Mouse (Mus musculus): Measurements from ENCODE around the gene Nr6a1.

Gene Nr6a1

GRCm38 (mm10) chr2:38874544-38875108 lies 52.9 kb downstream of the Nr6a1 start:
- no peak for DNase-seq (ENCODE audit: low spot score in 2 of 2)

- no peak for DNase-seq (ENCODE audit: low spot score in 2 of 2)
These were observed 54.8 kb downstream of the Nr6a1 start for GRCm38 (mm10) chr2:38872730-38873129.

GRCm38 (mm10) chr2:38866711-38867110 lies 60.8 kb downstream of the Nr6a1 start:
- DNase-seq (ENCODE audit: low spot score in 2 of 2): no peak

- no peak for DNase-seq (ENCODE audit: low spot score in 2 of 2)
These were observed 63.5 kb downstream of the Nr6a1 start for GRCm38 (mm10) chr2:38864011-38864410.

- no peak for DNase-seq (ENCODE audit: low spot score in 2 of 2)
These were observed 75.7 kb downstream of the Nr6a1 start for GRCm38 (mm10) chr2:38851797-38852196.

- no peak for DNase-seq (ENCODE audit: low spot score in 2 of 2)
These were observed 81.2 kb downstream of the Nr6a1 start for GRCm38 (mm10) chr2:38846319-38846718.

- DNase-seq (ENCODE audit: low spot score in 2 of 2): no peak
These were observed 92.0 kb downstream of the Nr6a1 start for GRCm38 (mm10) chr2:38835489-38835888.

GRCm38 (mm10) chr2:38831976-38832375 lies 95.5 kb downstream of the Nr6a1 start:
- no peak for DNase-seq (ENCODE audit: low spot score in 2 of 2)

- DNase-seq (ENCODE audit: low spot score in 2 of 2): no peak
These were observed 98.0 kb downstream of the Nr6a1 start for GRCm38 (mm10) chr2:38829521-38829920.

GRCm38 (mm10) chr2:38827801-38828306 lies 99.6 kb downstream of the Nr6a1 start:
- no peak for DNase-seq (ENCODE audit: low spot score in 2 of 2)

GRCm38 (mm10) chr2:38826189-38826588 lies 101.3 kb downstream of the Nr6a1 start:
- DNase-seq (ENCODE audit: low spot score in 2 of 2): no peak

- DNase-seq (ENCODE audit: low spot score in 2 of 2): peak in 1 of 2 experiments; percentile 19
These were observed 102.4 kb downstream of the Nr6a1 start for GRCm38 (mm10) chr2:38824791-38825768.

- DNase-seq (ENCODE audit: low spot score in 2 of 2): peak; percentile 18 to 29
These were observed 103.4 kb downstream of the Nr6a1 start for GRCm38 (mm10) chr2:38823912-38824583.

- DNase-seq (ENCODE audit: low spot score in 2 of 2): no peak
These were observed 104.1 kb downstream of the Nr6a1 start for GRCm38 (mm10) chr2:38823406-38823805.

- DNase-seq (ENCODE audit: low spot score in 2 of 2): peak; percentile 17 to 39
These were observed 104.5 kb downstream of the Nr6a1 start for GRCm38 (mm10) chr2:38822995-38823394.

GRCm38 (mm10) chr2:38817487-38817886 lies 110.0 kb downstream of the Nr6a1 start:
- DNase-seq (ENCODE audit: low spot score in 2 of 2): no peak

GRCm38 (mm10) chr2:38797087-38797624 lies 130.3 kb downstream of the Nr6a1 start:
- peak; percentile 41 to 68 for DNase-seq (ENCODE audit: low spot score in 2 of 2)

- DNase-seq (ENCODE audit: low spot score in 2 of 2): no peak
These were observed 140.2 kb downstream of the Nr6a1 start for GRCm38 (mm10) chr2:38787338-38787737.

GRCm38 (mm10) chr2:38786216-38786960 lies 141.1 kb downstream of the Nr6a1 start:
- no peak for DNase-seq (ENCODE audit: low spot score in 2 of 2)

- DNase-seq (ENCODE audit: low spot score in 2 of 2): no peak
These were observed 142.4 kb downstream of the Nr6a1 start for GRCm38 (mm10) chr2:38785113-38785512.

GRCm38 (mm10) chr2:38784396-38784795 lies 143.1 kb downstream of the Nr6a1 start:
- no peak for DNase-seq (ENCODE audit: low spot score in 2 of 2)
